Mouse (Mus musculus): ENCODE measurements at regions not wholly inside any gene's neighbourhood (a gene's known extent, or its start where the extent isn't known, plus 50 kb on each side); places are given as distances from the start of the nearest gene placed in this dataset.

GRCm38 (mm10) chr15:68811041-68811440 is 2310.3 kb upstream of the Lrrc6 start:
- DNase-seq = no peak

GRCm38 (mm10) chr15:68810593-68810992 is 2309.9 kb upstream of the Lrrc6 start:
- DNase-seq = no peak

- no peak for DNase-seq
These were observed 2307.5 kb upstream of the Lrrc6 start for GRCm38 (mm10) chr15:68808175-68808574.

- DNase-seq = no peak
These were observed 2303.5 kb upstream of the Lrrc6 start for GRCm38 (mm10) chr15:68804254-68804653.

- no peak for DNase-seq
These were observed 2301.1 kb upstream of the Lrrc6 start for GRCm38 (mm10) chr15:68801763-68802162.

GRCm38 (mm10) chr15:68797406-68797805 is 2296.7 kb upstream of the Lrrc6 start:
- no peak for DNase-seq

- DNase-seq = no peak
These were observed 2294.7 kb upstream of the Lrrc6 start for GRCm38 (mm10) chr15:68795239-68795960.

- DNase-seq = no peak
These were observed 2259.2 kb upstream of the Lrrc6 start for GRCm38 (mm10) chr15:68759948-68760347.

GRCm38 (mm10) chr15:68755255-68755654 is 2254.5 kb upstream of the Lrrc6 start:
- DNase-seq = no peak

GRCm38 (mm10) chr15:68754834-68755233 is 2254.1 kb upstream of the Lrrc6 start:
- no peak for DNase-seq

GRCm38 (mm10) chr15:68739344-68739743 is 2238.6 kb upstream of the Lrrc6 start:
- no peak for DNase-seq

- no peak for DNase-seq
These were observed 2220.5 kb upstream of the Lrrc6 start for GRCm38 (mm10) chr15:68721250-68721649.

GRCm38 (mm10) chr15:68719486-68719885 is 2218.8 kb upstream of the Lrrc6 start:
- DNase-seq = no peak

GRCm38 (mm10) chr15:68714337-68714736 is 2213.6 kb upstream of the Lrrc6 start:
- no peak for DNase-seq

GRCm38 (mm10) chr15:68707306-68707705 is 2206.6 kb upstream of the Lrrc6 start:
- no peak for DNase-seq

GRCm38 (mm10) chr15:68695041-68695650 is 2194.4 kb upstream of the Lrrc6 start:
- DNase-seq = no peak

GRCm38 (mm10) chr15:68667462-68667861 is 2166.8 kb upstream of the Lrrc6 start:
- no peak for DNase-seq

- no peak for DNase-seq
These were observed 2164.6 kb upstream of the Lrrc6 start for GRCm38 (mm10) chr15:68665331-68665730.

- DNase-seq = no peak
These were observed 2156.0 kb upstream of the Lrrc6 start for GRCm38 (mm10) chr15:68656722-68657121.

- DNase-seq = no peak
These were observed 2154.3 kb upstream of the Lrrc6 start for GRCm38 (mm10) chr15:68655046-68655445.

GRCm38 (mm10) chr15:68650609-68651008 is 2149.9 kb upstream of the Lrrc6 start:
- DNase-seq = no peak

- no peak for DNase-seq
These were observed 2149.3 kb upstream of the Lrrc6 start for GRCm38 (mm10) chr15:68650033-68650432.

- no peak for DNase-seq
These were observed 2146.2 kb upstream of the Lrrc6 start for GRCm38 (mm10) chr15:68646865-68647264.

- no peak for DNase-seq
These were observed 2144.2 kb upstream of the Lrrc6 start for GRCm38 (mm10) chr15:68644862-68645261.

- DNase-seq = no peak
These were observed 2134.9 kb upstream of the Lrrc6 start for GRCm38 (mm10) chr15:68635633-68636032.
